Mouse (Mus musculus): ENCODE measurements around the gene Slc17a2. TPM values are rescaled to one million over a fixed set of nuclear protein-coding genes. Genes with fewer than 3 reads are reported as not detected.

Gene Slc17a2
- total RNA-seq, 2 experiments from 2014 or later: not detected

DNA sequence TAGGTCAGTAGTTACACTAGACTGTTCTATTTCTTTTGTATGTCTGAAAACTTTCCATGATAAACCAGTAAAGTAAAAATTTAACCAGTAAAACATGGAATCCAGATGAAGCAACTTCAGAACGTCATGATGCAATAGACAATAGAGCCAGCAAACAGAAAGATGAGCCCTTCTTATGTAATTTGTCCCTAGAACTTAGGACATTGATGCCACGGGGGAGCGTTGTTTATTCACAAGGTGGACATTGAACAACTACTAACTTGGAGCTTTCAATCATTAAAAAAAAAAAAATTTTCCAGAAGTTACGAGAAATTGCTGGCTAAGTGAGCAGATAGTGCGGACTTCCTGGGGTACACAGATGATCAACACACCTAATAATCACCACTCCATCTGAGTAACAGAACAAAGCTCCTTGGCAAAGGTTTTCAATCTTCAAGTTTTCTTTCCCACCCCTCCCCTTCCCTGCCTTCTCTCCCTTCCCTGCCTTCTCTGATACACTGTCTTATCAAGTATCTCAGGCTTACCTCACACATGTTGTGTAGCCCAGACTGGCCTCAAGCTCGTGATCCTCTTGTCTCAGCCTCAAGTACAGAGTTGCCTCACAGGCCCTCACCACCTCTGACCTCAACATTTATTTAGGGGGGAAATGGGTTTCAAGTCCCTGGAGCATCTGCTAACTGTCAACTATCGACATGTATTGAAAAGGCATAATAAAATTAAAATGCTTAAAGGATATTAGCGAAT lies 62.2 kb downstream of the Slc17a2 start:
- no peak for DNase-seq
- intact Hi-C loops (cut with DNase I): no loop called here

DNA sequence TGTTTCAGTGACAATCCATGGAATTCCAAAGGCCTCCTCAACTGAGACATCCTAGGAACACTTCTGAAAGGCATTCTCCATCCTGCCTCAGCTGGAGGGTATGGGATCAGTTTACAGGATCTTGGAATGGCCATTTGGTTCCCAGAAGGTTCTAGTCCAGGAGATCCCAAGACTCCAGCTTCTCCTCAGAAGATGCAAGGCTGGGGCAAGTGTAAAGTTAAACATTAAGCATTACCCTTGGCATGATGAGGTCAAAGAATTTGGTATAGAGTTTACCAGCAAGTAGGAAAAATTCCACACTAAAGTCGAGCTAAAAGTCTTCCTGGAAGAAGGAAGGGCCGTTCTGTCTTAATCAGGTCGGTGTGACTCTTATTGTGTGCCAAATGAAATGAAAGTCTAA lies 63.2 kb downstream of the Slc17a2 start:
- DNase-seq: no peak
- intact Hi-C loops (cut with DNase I): no loop called here

DNA sequence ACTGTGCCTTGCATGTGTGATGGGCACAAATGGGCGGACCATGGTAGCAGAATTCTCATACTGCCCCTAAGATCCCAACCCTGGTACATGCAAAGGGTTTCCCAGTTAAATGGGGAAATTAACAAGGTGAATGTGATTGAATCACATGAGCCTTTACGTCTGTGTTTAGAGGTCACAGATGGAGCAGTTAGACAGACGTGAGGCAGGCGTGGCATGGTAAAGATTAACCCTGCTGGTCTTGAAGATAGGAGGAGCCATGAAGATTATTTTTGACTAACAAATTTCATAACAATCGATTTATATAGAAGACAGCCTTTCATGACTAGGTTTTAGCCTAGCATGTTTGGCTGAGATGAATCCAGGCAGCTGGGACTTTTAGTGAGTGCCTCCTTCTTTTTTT lies 66.3 kb downstream of the Slc17a2 start:
- intact Hi-C loops (cut with DNase I): no loop called here
- no peak for DNase-seq

Other genes with a start within 250 kb of the Slc17a2 start
- gene Hist1h3e, start 244.6 kb upstream of the Slc17a2 start, total RNA-seq (2021): 10 to 100 TPM; 21.4 to 23.8 TPM
- gene Hist1h2ae, start 235.8 kb upstream of the Slc17a2 start, total RNA-seq (2021): 1 to 10 TPM; 2.6 to 3.4 TPM
- gene Hist1h2bg, start 235.6 kb upstream of the Slc17a2 start, total RNA-seq (2021): 10 to 100 TPM; 38.1 to 41.0 TPM
- 10 to 100 TPM; 13.1 to 14.6 TPM for gene Hist1h2bf, start 232.8 kb upstream of the Slc17a2 start, total RNA-seq (2021)
- 1 to 10 TPM; 2.9 to 4.6 TPM for gene Hist1h2ad, start 232.6 kb upstream of the Slc17a2 start, total RNA-seq (2021)
- 1 to 10 TPM; 3.1 to 4.8 TPM for gene Hist1h3d, start 231.2 kb upstream of the Slc17a2 start, total RNA-seq (2021)
- 10 to 100 TPM; 61.5 to 67.6 TPM for gene Hist1h4d, start 225.4 kb upstream of the Slc17a2 start, total RNA-seq (2021)
- gene Hist1h2be, start 185.9 kb upstream of the Slc17a2 start, total RNA-seq (2021): 10 to 100 TPM in 1 of 2 experiments, 1 to 10 TPM in 1; 8.9 to 11.1 TPM
- 10 to 100 TPM; 38.1 to 46.3 TPM for gene Hist1h1e, start 184.4 kb upstream of the Slc17a2 start, total RNA-seq (2021)
- 1 to 10 TPM; 1.6 to 1.8 TPM for gene Hist1h2ac, start 123.0 kb upstream of the Slc17a2 start, total RNA-seq (2021)
- 10 to 100 TPM; 64.4 to 75.8 TPM for gene Hist1h2bc, start 122.8 kb upstream of the Slc17a2 start, total RNA-seq (2021)
- gene Hist1h1t, start 111.2 kb upstream of the Slc17a2 start, total RNA-seq (2021): not detected
- 10 to 100 TPM; 51.7 to 59.6 TPM for gene Hist1h4c, start 108.5 kb upstream of the Slc17a2 start, total RNA-seq (2021)
- 10 to 100 TPM; 48.4 to 66.6 TPM for gene Hfe, start 96.1 kb upstream of the Slc17a2 start, total RNA-seq (2021)
- 100 to 1,000 TPM; 186 to 225 TPM for gene Hist1h1c, start 68.2 kb upstream of the Slc17a2 start, total RNA-seq (2021)
- gene Hist1h3c, start 61.4 kb upstream of the Slc17a2 start, total RNA-seq (2021): 1 to 10 TPM; 6.5 to 9.3 TPM
- 10 to 100 TPM in 1 of 2 experiments, 1 to 10 TPM in 1; 9.8 to 12.0 TPM for gene Hist1h2bb, start 60.3 kb upstream of the Slc17a2 start, total RNA-seq (2021)
- gene Hist1h2ab, start 55.9 kb upstream of the Slc17a2 start, total RNA-seq (2021): 10 to 100 TPM; 11.9 to 16.8 TPM
- 10 to 100 TPM; 20.4 to 22.0 TPM for gene Hist1h3b, start 54.7 kb upstream of the Slc17a2 start, total RNA-seq (2021)
- gene Hist1h4b, start 50.0 kb upstream of the Slc17a2 start, total RNA-seq (2021): 10 to 100 TPM; 13.8 to 18.3 TPM
- 10 to 100 TPM; 12.3 to 13.8 TPM for gene Hist1h4a, start 45.8 kb upstream of the Slc17a2 start, total RNA-seq (2021)
- 10 to 100 TPM; 16.6 to 17.0 TPM for gene Hist1h3a, start 44.6 kb upstream of the Slc17a2 start, total RNA-seq (2021)
- 1 to 10 TPM; 7.5 to 8.2 TPM for gene Hist1h1a, start 43.3 kb upstream of the Slc17a2 start, total RNA-seq (2021)
- gene Trim38, start 37.1 kb upstream of the Slc17a2 start, total RNA-seq (2021): not detected
- gene Slc17a3, start 32.4 kb downstream of the Slc17a2 start, total RNA-seq (2021): not detected
- gene Slc17a1, start 60.8 kb downstream of the Slc17a2 start, total RNA-seq (2021): not detected
- gene Slc17a4, start 108.0 kb downstream of the Slc17a2 start, total RNA-seq (2021): not detected
- gene Hist1h2ba, start 127.2 kb downstream of the Slc17a2 start, total RNA-seq (2021): not detected
- gene Hist1h2aa, start 127.5 kb downstream of the Slc17a2 start, total RNA-seq (2021): not detected
- not detected for gene Scgn, start 184.2 kb downstream of the Slc17a2 start, total RNA-seq (2021)